Mouse (Mus musculus): Measurements from ENCODE around the gene Socs7. TPM values are rescaled to one million over a fixed set of nuclear protein-coding genes. Genes with fewer than 3 reads are reported as not detected.

Socs7 gene
- polyA plus RNA-seq, 1 experiment from 2014 or later, result 7.3 TPM

- no peaks in the 10 kb centered on the region for H3K4me1 ChIP-seq (ENCODE audit: control insufficient read depth, insufficient read depth, low read depth, low read length)
- H3K9ac ChIP-seq (ENCODE audit: low read depth, low read length), result no peak overlapping the region
- no peaks in the 10 kb centered on the region for H3K27me3 ChIP-seq (replicated peaks; ENCODE audit: control insufficient read depth, insufficient read depth, low read length)
- 28% methylated on average over 9 of the region's 9 CpGs for WGBS
- no peak for ATAC-seq
- H3K27ac ChIP-seq (ENCODE audit: low read depth, low read length), result no peak overlapping the region
- H3K9me3 ChIP-seq (ENCODE audit: control insufficient read depth, low read length), result no peaks in the 10 kb centered on the region
- H3K4me3 ChIP-seq (ENCODE audit: low read length), result no peak overlapping the region
- peaks cover 30% of the 10 kb centered on the region for H3K36me3 ChIP-seq (ENCODE audit: control insufficient read depth, insufficient read depth, low read length)
- no peak overlapping the region for H3K4me2 ChIP-seq (ENCODE audit: low read length)
Observed at GRCm38 (mm10) chr11:97328148-97328547, 34.2 kb upstream of the Socs7 start.

DNA sequence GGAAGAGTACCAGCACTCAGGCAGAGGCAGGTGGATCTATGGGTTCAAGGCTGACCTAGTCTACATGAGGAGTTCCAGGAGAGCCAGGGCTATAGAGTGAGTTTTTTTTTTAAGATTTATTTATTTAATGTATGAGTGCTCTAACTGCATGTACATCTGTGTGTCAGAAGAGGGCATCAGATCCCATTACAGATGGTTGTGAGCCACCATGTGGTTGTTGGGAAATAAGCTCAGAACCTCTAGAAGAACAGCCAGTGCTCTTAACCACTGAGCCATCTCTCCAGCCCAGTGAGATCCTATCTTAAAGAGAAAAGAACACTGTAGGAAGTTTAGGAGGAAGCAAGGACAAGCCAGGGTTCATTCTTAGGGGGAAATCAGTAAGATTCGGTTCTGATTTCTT lies 32.0 kb upstream of the Socs7 start:
- Histone ChIP-seq H3K4me3 (ENCODE audit: low read length) (no peak overlapping the region), H3K9me3 (ENCODE audit: control insufficient read depth, low read length) (no peaks in the 10 kb centered on the region), H3K9ac (ENCODE audit: low read depth, low read length) (no peak overlapping the region), H3K4me1 (ENCODE audit: control insufficient read depth, insufficient read depth, low read depth, low read length) (no peaks in the 10 kb centered on the region), H3K27me3 (replicated peaks; ENCODE audit: control insufficient read depth, insufficient read depth, low read length) (no peaks in the 10 kb centered on the region), H3K4me2 (ENCODE audit: low read length) (no peak overlapping the region), H3K36me3 (ENCODE audit: control insufficient read depth, insufficient read depth, low read length) (peaks cover 22% of the 10 kb centered on the region), H3K27ac (ENCODE audit: low read depth, low read length) (no peak overlapping the region)
- 100% methylated on average over 1 of the region's 1 CpGs for WGBS
- no peak for ATAC-seq

DNA sequence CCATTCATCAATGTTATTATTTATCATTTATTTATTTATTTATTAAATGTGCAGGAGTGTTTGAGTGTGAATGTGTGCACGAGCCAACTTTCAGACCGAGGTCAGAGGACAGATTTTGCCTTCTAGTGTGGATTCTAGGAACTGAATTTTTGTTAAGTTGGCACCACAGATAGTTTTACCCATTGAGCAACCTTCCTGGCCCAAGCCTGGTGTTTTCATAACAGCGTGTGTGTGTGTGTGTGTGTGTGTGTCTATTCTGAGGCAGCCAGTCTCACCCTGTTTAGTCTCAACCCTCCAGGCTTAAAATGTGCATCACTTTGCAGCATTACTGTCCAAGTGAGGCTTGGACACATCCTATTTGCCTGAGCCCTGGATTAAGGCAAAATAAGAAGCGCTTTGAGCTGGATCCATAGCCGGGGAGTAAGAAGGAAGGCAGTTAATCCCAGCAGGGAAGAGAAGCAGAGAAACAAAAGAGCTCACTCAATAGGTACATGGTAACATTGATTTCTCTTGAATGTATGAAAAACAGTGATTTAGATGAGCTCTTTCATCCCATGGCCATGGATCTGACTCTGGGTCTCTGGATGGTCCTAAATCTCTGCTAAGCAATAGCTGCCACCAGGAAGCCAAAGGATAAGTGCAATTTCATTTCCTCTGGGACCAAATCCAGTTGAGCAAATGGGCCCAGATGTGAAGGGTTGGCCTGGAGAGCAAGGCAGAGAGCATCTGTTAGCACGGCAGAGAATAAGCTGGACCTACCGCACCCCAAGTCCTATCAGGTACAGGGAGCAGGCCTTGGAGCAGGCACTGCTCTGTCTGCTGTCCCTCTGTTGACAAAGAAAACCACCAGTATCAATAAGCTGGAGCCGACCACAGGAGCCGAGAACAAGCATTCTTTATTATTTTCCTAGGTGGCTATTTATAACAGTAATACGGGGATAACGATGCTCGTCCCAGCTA lies 30.8 kb upstream of the Socs7 start:
- Histone ChIP-seq H3K4me2 (ENCODE audit: low read length) (no peak overlapping the region), H3K27me3 (replicated peaks; ENCODE audit: control insufficient read depth, insufficient read depth, low read length) (no peaks in the 10 kb centered on the region), H3K9me3 (ENCODE audit: control insufficient read depth, low read length) (no peaks in the 10 kb centered on the region), H3K27ac (ENCODE audit: low read depth, low read length) (no peak overlapping the region), H3K4me3 (ENCODE audit: low read length) (no peak overlapping the region), H3K36me3 (ENCODE audit: control insufficient read depth, insufficient read depth, low read length) (peaks cover 16% of the 10 kb centered on the region), H3K4me1 (ENCODE audit: control insufficient read depth, insufficient read depth, low read depth, low read length) (no peaks in the 10 kb centered on the region), H3K9ac (ENCODE audit: low read depth, low read length) (no peak overlapping the region; the same call in 1 of the 2 replicates)
- WGBS, result 83% methylated on average over 12 of the region's 12 CpGs
- no peak for ATAC-seq

GRCm38 (mm10) chr11:97333044-97333443 lies 29.3 kb upstream of the Socs7 start:
- 44% methylated on average over 9 of the region's 9 CpGs for WGBS
- no peak for ATAC-seq
- Histone ChIP-seq H3K4me3 (ENCODE audit: low read length) (no peak overlapping the region), H3K27ac (ENCODE audit: low read depth, low read length) (no peak overlapping the region), H3K4me2 (ENCODE audit: low read length) (no peak overlapping the region), H3K9ac (ENCODE audit: low read depth, low read length) (no peak overlapping the region), H3K9me3 (ENCODE audit: control insufficient read depth, low read length) (no peaks in the 10 kb centered on the region), H3K4me1 (ENCODE audit: control insufficient read depth, insufficient read depth, low read depth, low read length) (peaks cover under 1% of the 10 kb centered on the region; the same call in 1 of the 2 replicates), H3K36me3 (ENCODE audit: control insufficient read depth, insufficient read depth, low read length) (peaks cover 11% of the 10 kb centered on the region), H3K27me3 (replicated peaks; ENCODE audit: control insufficient read depth, insufficient read depth, low read length) (no peaks in the 10 kb centered on the region)

- Histone ChIP-seq H3K27me3 (replicated peaks; ENCODE audit: control insufficient read depth, insufficient read depth, low read length) (no peaks in the 10 kb centered on the region), H3K9me3 (ENCODE audit: control insufficient read depth, low read length) (no peaks in the 10 kb centered on the region), H3K4me1 (ENCODE audit: control insufficient read depth, insufficient read depth, low read depth, low read length) (peaks cover 4% of the 10 kb centered on the region), H3K27ac (ENCODE audit: low read depth, low read length) (no peak overlapping the region), H3K36me3 (ENCODE audit: control insufficient read depth, insufficient read depth, low read length) (peaks cover 8% of the 10 kb centered on the region), H3K4me3 (ENCODE audit: low read length) (no peak overlapping the region), H3K4me2 (ENCODE audit: low read length) (no peak overlapping the region), H3K9ac (ENCODE audit: low read depth, low read length) (no peak overlapping the region)
- ATAC-seq, result no peak
- 67% methylated on average over 1 of the region's 1 CpGs for WGBS
Observed at GRCm38 (mm10) chr11:97333896-97334295, 28.5 kb upstream of the Socs7 start.

- Histone ChIP-seq H3K4me2 (ENCODE audit: low read length) (no peak overlapping the region), H3K36me3 (ENCODE audit: control insufficient read depth, insufficient read depth, low read length) (peaks cover 4% of the 10 kb centered on the region; the same call in 1 of the 2 replicates), H3K4me3 (ENCODE audit: low read length) (no peak overlapping the region), H3K9ac (ENCODE audit: low read depth, low read length) (no peak overlapping the region), H3K9me3 (ENCODE audit: control insufficient read depth, low read length) (no peaks in the 10 kb centered on the region), H3K27ac (ENCODE audit: low read depth, low read length) (no peak overlapping the region), H3K4me1 (ENCODE audit: control insufficient read depth, insufficient read depth, low read depth, low read length) (peaks cover 4% of the 10 kb centered on the region), H3K27me3 (replicated peaks; ENCODE audit: control insufficient read depth, insufficient read depth, low read length) (no peaks in the 10 kb centered on the region)
- WGBS, result 86% methylated on average over 9 of the region's 9 CpGs
- no peak for ATAC-seq
Observed at GRCm38 (mm10) chr11:97334400-97334799, 28.0 kb upstream of the Socs7 start.

- H3K4me3 ChIP-seq (ENCODE audit: low read length), result no peak overlapping the region
- no peaks in the 10 kb centered on the region for H3K27me3 ChIP-seq (replicated peaks; ENCODE audit: control insufficient read depth, insufficient read depth, low read length)
- no peak overlapping the region for H3K27ac ChIP-seq (ENCODE audit: low read depth, low read length)
- H3K36me3 ChIP-seq (ENCODE audit: control insufficient read depth, insufficient read depth, low read length), result no peaks in the 10 kb centered on the region
- WGBS, result 59% methylated on average over 6 of the region's 6 CpGs
- no peak overlapping the region for H3K4me2 ChIP-seq (ENCODE audit: low read length)
- H3K9ac ChIP-seq (ENCODE audit: low read depth, low read length), result no peak overlapping the region
- H3K9me3 ChIP-seq (ENCODE audit: control insufficient read depth, low read length), result no peaks in the 10 kb centered on the region
- peaks cover 4% of the 10 kb centered on the region for H3K4me1 ChIP-seq (ENCODE audit: control insufficient read depth, insufficient read depth, low read depth, low read length)
- ATAC-seq, result no peak
Observed at GRCm38 (mm10) chr11:97336238-97336637, 26.1 kb upstream of the Socs7 start.

DNA sequence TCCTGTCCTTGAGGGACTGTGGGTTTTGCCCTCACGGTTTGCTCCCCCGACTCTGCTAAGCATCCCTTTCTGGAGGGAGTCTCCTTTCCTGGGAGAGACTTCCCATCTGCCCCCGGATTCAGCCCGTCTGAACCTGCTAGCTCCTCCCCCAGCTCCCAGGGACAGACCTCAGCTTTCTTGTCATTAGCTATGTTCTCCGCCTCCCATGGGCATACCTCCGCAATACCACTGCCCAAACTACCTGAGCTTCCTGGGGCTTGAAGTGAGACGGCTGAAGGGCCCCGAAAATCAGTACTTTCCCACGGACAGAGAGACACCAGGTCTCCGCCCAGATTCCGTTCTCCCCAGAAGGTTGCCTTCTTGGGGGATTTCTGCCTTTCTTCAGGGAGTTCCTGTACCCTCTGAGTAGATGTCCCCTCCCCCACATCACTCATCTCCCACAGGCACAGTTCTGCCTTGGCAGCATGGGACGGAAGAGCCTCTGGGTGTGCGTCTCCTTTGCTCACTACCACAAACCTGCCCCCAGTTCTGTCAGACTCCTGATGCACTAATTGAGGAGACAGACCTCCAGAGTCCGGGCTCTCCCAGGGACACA lies 25.5 kb upstream of the Socs7 start:
- Histone ChIP-seq H3K9me3 (ENCODE audit: control insufficient read depth, low read length) (no peaks in the 10 kb centered on the region), H3K4me2 (ENCODE audit: low read length) (no peak overlapping the region), H3K9ac (ENCODE audit: low read depth, low read length) (no peak overlapping the region), H3K27me3 (replicated peaks; ENCODE audit: control insufficient read depth, insufficient read depth, low read length) (no peaks in the 10 kb centered on the region), H3K4me3 (ENCODE audit: low read length) (no peak overlapping the region), H3K36me3 (ENCODE audit: control insufficient read depth, insufficient read depth, low read length) (no peaks in the 10 kb centered on the region), H3K4me1 (ENCODE audit: control insufficient read depth, insufficient read depth, low read depth, low read length) (peaks cover 4% of the 10 kb centered on the region), H3K27ac (ENCODE audit: low read depth, low read length) (no peak overlapping the region)
- no peak for ATAC-seq
- WGBS, result 73% methylated on average over 14 of the region's 14 CpGs

DNA sequence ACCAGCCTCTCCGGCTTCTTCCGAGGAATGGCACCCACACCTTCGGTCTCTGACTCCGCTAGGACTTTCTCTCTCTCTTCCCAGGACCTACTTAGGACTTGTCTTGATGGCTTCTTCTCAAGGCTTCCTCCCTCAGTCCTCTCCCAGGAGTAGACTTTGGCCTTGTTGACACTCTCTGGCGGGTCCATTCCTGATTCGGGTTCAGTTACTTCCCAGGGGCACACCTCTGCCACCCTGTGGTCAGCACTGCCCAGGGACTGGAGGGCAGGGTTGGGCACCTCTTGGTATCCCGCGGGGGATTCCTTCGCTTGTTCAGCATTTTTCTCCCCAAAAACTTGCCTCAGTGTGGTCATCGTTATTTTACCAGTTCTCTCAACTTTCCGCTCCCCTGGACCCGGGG lies 25.0 kb upstream of the Socs7 start:
- 83% methylated on average over 12 of the region's 12 CpGs for WGBS
- H3K9ac ChIP-seq (ENCODE audit: low read depth, low read length), result no peak overlapping the region
- no peaks in the 10 kb centered on the region for H3K27me3 ChIP-seq (replicated peaks; ENCODE audit: control insufficient read depth, insufficient read depth, low read length)
- no peak overlapping the region for H3K4me2 ChIP-seq (ENCODE audit: low read length)
- no peak overlapping the region for H3K27ac ChIP-seq (ENCODE audit: low read depth, low read length)
- no peak overlapping the region for H3K4me3 ChIP-seq (ENCODE audit: low read length)
- H3K36me3 ChIP-seq (ENCODE audit: control insufficient read depth, insufficient read depth, low read length), result no peaks in the 10 kb centered on the region
- ATAC-seq, result no peak
- no peaks in the 10 kb centered on the region for H3K9me3 ChIP-seq (ENCODE audit: control insufficient read depth, low read length)
- H3K4me1 ChIP-seq (ENCODE audit: control insufficient read depth, insufficient read depth, low read depth, low read length), result peaks cover 4% of the 10 kb centered on the region

All from hindbrain, embryonic 16.5 days (tissue).